Mouse (Mus musculus): Measurements from ENCODE around the gene Zfp526. TPM values are rescaled to one million over a fixed set of nuclear protein-coding genes. Genes with fewer than 3 reads are reported as not detected.

Gene Zfp526
- polyA plus RNA-seq, 1 experiment, result 6.5 TPM

DNA sequence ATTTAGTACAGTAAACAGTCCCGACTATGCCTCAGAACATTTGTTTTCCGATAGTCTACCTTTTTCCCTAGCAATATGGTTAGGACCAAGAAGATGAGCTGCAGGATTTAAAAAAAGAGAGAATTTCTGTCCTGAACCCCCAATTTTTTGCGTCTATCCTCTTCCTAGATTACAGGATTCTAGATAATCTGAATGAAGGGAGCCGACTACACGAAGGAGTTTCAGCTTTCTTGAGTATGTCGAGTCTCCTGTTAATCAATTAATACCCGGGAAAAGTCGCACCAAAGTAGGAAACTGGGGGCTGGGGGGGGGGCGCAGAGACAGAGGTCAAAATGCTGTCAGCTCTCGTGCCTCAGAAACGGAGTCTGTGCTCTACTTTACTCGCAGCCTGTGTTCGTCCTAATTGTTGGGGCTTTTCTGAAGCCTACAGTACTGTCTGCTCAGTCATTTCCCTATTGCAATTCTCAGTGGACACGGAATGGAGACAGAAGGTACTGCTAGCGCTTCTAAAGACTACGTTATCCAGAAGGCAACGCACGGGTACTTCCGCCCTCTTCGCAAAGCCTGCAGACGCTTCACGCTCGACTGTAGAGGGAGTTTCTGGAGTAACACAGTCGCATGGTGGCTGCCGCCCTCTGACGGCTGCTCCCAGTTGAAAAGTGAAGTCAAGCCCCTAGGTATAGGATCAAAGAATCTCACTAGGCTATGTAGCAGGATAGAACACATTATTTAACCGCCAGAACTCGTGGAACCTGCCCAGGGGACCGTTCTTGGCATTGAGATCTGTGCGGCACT, 17.8 kb downstream of the Zfp526 start:
- no peak overlapping the region for H3K27ac ChIP-seq (ENCODE audit: insufficient read depth, low read length)
- H3K9ac ChIP-seq (ENCODE audit: low read depth, poor library complexity, severe bottlenecking), result no peak overlapping the region
- H3K36me3 ChIP-seq (ENCODE audit: control insufficient read depth, insufficient read depth, low read length, poor library complexity, severe bottlenecking), result peaks cover 12% of the 10 kb centered on the region
- TF ChIP-seq CTCF (IDR thresholded peaks at IDR 0.05; ENCODE audit: low read depth, low read length), result peak; percentile 75
- no peak for TF ChIP-seq EP300 (IDR thresholded peaks at IDR 0.05; ENCODE audit: insufficient read depth, low read depth, low read length)
- peak; percentile 5 for TF ChIP-seq POLR2A (IDR thresholded peaks at IDR 0.05; ENCODE audit: insufficient read depth, low read length)
- H3K9me3 ChIP-seq (replicated peaks; ENCODE audit: control insufficient read depth, insufficient read depth, low read length, poor library complexity, severe bottlenecking), result no peaks in the 10 kb centered on the region
- no peaks in the 10 kb centered on the region for H3K4me1 ChIP-seq (ENCODE audit: control insufficient read depth, insufficient read depth, low read length)
- peak overlapping the region; percentile 53 for H3K4me3 ChIP-seq (ENCODE audit: low read depth, low read length)
- H3K27me3 ChIP-seq (ENCODE audit: control insufficient read depth, insufficient read depth, low read length, poor library complexity, severe bottlenecking), result no peaks in the 10 kb centered on the region

DNA sequence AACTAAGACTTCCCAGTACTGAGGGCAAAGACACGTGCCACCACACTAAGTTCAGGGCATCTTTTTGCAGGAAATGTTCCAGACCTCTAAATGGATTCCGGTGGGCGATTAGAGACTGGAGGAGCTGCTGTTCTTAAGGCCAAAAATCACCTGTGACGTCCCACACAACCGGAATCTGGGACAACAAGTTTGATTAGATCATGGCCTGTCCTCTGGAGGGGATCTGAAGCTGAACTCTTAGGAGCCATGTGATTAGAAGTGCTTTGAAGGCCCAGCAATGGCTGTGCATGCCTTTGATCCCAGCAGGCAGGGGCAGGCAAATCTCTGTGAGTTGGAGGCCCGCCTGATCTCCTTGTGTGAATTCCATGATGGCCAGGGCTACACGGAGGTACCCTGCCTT, 19.4 kb downstream of the Zfp526 start:
- no peak overlapping the region for H3K4me3 ChIP-seq (ENCODE audit: low read depth, low read length)
- H3K4me1 ChIP-seq (ENCODE audit: control insufficient read depth, insufficient read depth, low read length), result no peaks in the 10 kb centered on the region
- H3K27me3 ChIP-seq (ENCODE audit: control insufficient read depth, insufficient read depth, low read length, poor library complexity, severe bottlenecking), result no peaks in the 10 kb centered on the region
- H3K27ac ChIP-seq (ENCODE audit: insufficient read depth, low read length), result no peak overlapping the region
- H3K9ac ChIP-seq (ENCODE audit: low read depth, poor library complexity, severe bottlenecking), result no peak overlapping the region
- H3K36me3 ChIP-seq (ENCODE audit: control insufficient read depth, insufficient read depth, low read length, poor library complexity, severe bottlenecking), result peaks cover 25% of the 10 kb centered on the region
- no peaks in the 10 kb centered on the region for H3K9me3 ChIP-seq (replicated peaks; ENCODE audit: control insufficient read depth, insufficient read depth, low read length, poor library complexity, severe bottlenecking)
- TF ChIP-seq POLR2A (IDR thresholded peaks at IDR 0.05; ENCODE audit: insufficient read depth, low read length) (no peak), EP300 (IDR thresholded peaks at IDR 0.05; ENCODE audit: insufficient read depth, low read depth, low read length) (no peak), CTCF (IDR thresholded peaks at IDR 0.05; ENCODE audit: low read depth, low read length) (no peak)

DNA sequence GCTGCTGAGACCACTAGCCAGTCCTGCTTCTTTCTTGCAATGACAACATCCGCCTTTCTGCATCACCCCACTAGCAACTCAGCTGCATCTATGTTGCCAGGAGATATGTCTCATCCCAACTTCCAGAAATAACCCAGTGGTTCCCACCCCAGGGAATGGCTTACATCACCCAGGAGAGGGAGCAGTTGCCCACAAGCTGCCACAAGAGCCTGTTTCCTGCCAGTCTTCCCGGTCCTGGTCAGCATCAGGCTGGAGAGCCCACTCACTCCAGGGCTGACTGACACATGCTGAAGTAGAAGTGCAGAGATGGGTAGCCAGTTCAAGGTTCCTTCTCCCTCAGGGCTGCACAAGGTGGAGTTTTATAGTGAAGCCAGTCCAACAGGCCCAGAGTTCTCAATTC, 19.8 kb downstream of the Zfp526 start:
- H3K4me1 ChIP-seq (ENCODE audit: control insufficient read depth, insufficient read depth, low read length), result no peaks in the 10 kb centered on the region
- peaks cover 29% of the 10 kb centered on the region for H3K36me3 ChIP-seq (ENCODE audit: control insufficient read depth, insufficient read depth, low read length, poor library complexity, severe bottlenecking)
- H3K27ac ChIP-seq (ENCODE audit: insufficient read depth, low read length), result no peak overlapping the region
- no peaks in the 10 kb centered on the region for H3K9me3 ChIP-seq (replicated peaks; ENCODE audit: control insufficient read depth, insufficient read depth, low read length, poor library complexity, severe bottlenecking)
- no peak overlapping the region for H3K9ac ChIP-seq (ENCODE audit: low read depth, poor library complexity, severe bottlenecking)
- TF ChIP-seq POLR2A (IDR thresholded peaks at IDR 0.05; ENCODE audit: insufficient read depth, low read length) (no peak), EP300 (IDR thresholded peaks at IDR 0.05; ENCODE audit: insufficient read depth, low read depth, low read length) (no peak), CTCF (IDR thresholded peaks at IDR 0.05; ENCODE audit: low read depth, low read length) (peak; percentile 59)
- no peaks in the 10 kb centered on the region for H3K27me3 ChIP-seq (ENCODE audit: control insufficient read depth, insufficient read depth, low read length, poor library complexity, severe bottlenecking)
- no peak overlapping the region for H3K4me3 ChIP-seq (ENCODE audit: low read depth, low read length)

DNA sequence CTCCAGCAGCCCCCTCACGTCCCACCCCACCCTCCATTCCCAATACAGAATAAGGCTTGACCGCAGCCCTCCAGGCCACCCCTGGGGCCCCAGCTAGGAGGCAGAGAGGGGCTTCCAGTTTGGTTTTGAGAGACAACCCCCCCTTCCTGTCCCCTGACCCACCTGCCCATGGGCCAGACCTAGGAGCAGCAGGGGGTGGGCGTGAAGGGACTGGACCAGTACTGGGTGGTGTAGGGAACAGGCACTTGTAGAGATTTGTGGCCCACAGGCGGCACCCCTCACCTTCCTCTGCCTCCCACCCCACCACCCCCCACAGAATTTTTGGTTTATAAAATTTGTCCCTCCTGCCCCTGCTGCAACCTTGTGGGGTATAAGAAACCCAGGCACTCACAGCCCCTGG, 22.1 kb downstream of the Zfp526 start:
- peaks cover 31% of the 10 kb centered on the region for H3K36me3 ChIP-seq (ENCODE audit: control insufficient read depth, insufficient read depth, low read length, poor library complexity, severe bottlenecking)
- no peak overlapping the region for H3K4me3 ChIP-seq (ENCODE audit: low read depth, low read length)
- peaks cover 2% of the 10 kb centered on the region for H3K4me1 ChIP-seq (ENCODE audit: control insufficient read depth, insufficient read depth, low read length)
- no peak overlapping the region for H3K9ac ChIP-seq (ENCODE audit: low read depth, poor library complexity, severe bottlenecking)
- no peaks in the 10 kb centered on the region for H3K9me3 ChIP-seq (replicated peaks; ENCODE audit: control insufficient read depth, insufficient read depth, low read length, poor library complexity, severe bottlenecking)
- TF ChIP-seq EP300 (IDR thresholded peaks at IDR 0.05; ENCODE audit: insufficient read depth, low read depth, low read length) (no peak), CTCF (IDR thresholded peaks at IDR 0.05; ENCODE audit: low read depth, low read length) (no peak)
- H3K27ac ChIP-seq (ENCODE audit: insufficient read depth, low read length), result 0 out of 2 replicates have a peak overlapping the region, but pooled peaks have one; percentile 13
- no peaks in the 10 kb centered on the region for H3K27me3 ChIP-seq (ENCODE audit: control insufficient read depth, insufficient read depth, low read length, poor library complexity, severe bottlenecking)

DNA sequence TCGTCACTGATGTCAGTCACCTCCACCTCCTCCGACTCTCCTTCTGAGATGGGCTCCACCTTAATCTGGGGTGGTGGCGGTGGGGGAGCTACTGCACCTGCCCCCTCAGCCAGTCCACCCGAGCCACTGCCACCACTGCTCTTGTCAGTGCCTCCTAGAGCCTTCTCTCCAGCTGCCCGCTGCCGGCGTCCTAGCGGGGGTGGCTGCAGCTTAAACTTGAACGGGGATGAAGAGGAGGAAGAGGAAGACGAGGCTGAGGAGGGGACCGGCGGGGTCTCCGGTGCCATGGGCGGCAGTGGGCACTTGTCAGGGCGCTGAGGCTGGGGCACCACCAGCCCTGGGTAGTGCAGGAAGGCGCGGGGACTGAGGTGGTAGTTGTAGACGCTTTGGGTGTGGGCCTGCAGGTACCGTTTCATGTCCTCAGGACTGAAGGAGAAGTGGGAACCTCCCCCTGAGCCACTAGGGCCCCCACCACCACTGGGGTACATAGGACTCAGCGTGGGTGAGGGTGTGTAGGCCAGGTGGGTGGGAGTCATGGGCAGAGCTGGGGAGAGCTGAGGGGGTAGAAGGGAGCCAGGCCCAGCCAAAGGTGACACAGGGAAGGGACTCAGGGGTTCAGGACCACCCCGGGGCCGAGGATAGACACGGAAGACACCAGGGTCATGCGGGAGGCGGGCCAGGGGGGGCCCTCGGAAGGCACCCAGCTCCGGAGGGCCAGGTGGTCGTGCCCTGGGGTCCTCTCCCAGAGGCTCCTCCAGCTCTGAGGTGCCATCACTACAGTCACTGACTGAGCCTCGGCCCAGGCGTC, 23.5 kb downstream of the Zfp526 start:
- H3K27me3 ChIP-seq (ENCODE audit: control insufficient read depth, insufficient read depth, low read length, poor library complexity, severe bottlenecking), result no peaks in the 10 kb centered on the region
- peak overlapping the region; percentile 11; the same call in 1 of the 2 replicates for H3K9ac ChIP-seq (ENCODE audit: low read depth, poor library complexity, severe bottlenecking)
- no peak overlapping the region for H3K4me3 ChIP-seq (ENCODE audit: low read depth, low read length)
- H3K27ac ChIP-seq (ENCODE audit: insufficient read depth, low read length), result no peak overlapping the region
- peaks cover 2% of the 10 kb centered on the region for H3K4me1 ChIP-seq (ENCODE audit: control insufficient read depth, insufficient read depth, low read length)
- peaks cover 31% of the 10 kb centered on the region for H3K36me3 ChIP-seq (ENCODE audit: control insufficient read depth, insufficient read depth, low read length, poor library complexity, severe bottlenecking)
- H3K9me3 ChIP-seq (replicated peaks; ENCODE audit: control insufficient read depth, insufficient read depth, low read length, poor library complexity, severe bottlenecking), result no peaks in the 10 kb centered on the region
- TF ChIP-seq EP300 (IDR thresholded peaks at IDR 0.05; ENCODE audit: insufficient read depth, low read depth, low read length), result no peak
- no peak for TF ChIP-seq CTCF (IDR thresholded peaks at IDR 0.05; ENCODE audit: low read depth, low read length)
- TF ChIP-seq POLR2A (IDR thresholded peaks at IDR 0.05; ENCODE audit: insufficient read depth, low read length), result no peak

All from ES-Bruce4 (cell line).